Mouse (Mus musculus) bone marrow macrophage, adult 2 months (primary cell): ENCODE results near the gene Abca3.

ENCODE experiments used
- CTCF ChIP-seq: IDR thresholded peaks from 2 replicates; pipeline ENCODE4 v1.5.1; 2012; ENCODE audit warnings: low read depth, mild to moderate bottlenecking, low read length, moderate library complexity
- POLR2A ChIP-seq: IDR thresholded peaks from 2 replicates; pipeline ENCODE4 v1.6.1; 2012; ENCODE audit warnings: mild to moderate bottlenecking, low read depth, low read length, borderline replicate concordance

GRCm38 (mm10) chr17:24429201-24429983 lies 77.6 kb downstream of the Abca3 start:
- TF ChIP-seq POLR2A (no peak), CTCF (no peak)
